ENCODE assay signal across 11 mouse cellular contexts in genomic region chr14:106075181-106076064, GRCm38 (mm10). TPM values are rescaled to one million over a fixed set of nuclear protein-coding genes. Genes with fewer than 3 reads are reported as not detected.
A peak's percentile ranks its signal among the peaks of the same experiment; 100 is the strongest.
DNase-seq lines count a peak whose midpoint lies in the region; ATAC-seq and TF ChIP-seq lines count a peak whose summit lies in the region.
"Had no signal": no experiment of that assay in that cellular context is flagged by ENCODE, and none has a peak within 500 bp of the region (broad histone marks: within the 10 kb centered on the region; RNA-seq: fewer than 3 reads in every experiment).

No protein-coding gene starts in this region.

- H3K27ac ChIP-seq in neural tube, embryonic 11.5 days (ENCODE audit: low read depth, low read length), result no peak overlapping the region
- H3K27ac ChIP-seq in intestine, embryonic 16.5 days (ENCODE audit: low read length), result peak overlapping the region; percentile 51; the same call in 1 of the 2 replicates
- H3K27ac ChIP-seq in stomach, embryonic 16.5 days (ENCODE audit: low read length), result peak overlapping the region; percentile 77
- H3K27ac ChIP-seq in layer of hippocampus, adult 2 months, result no peak overlapping the region
- H3K27ac ChIP-seq: heart, embryonic 13.5 days; macrophage had no signal

- peak; percentile 50; the same call in 1 of the 2 replicates for ATAC-seq in neural tube, embryonic 11.5 days (ENCODE audit: insufficient read depth, low FRiP score, low TSS enrichment)
- ATAC-seq in intestine, embryonic 16.5 days, result peak; percentile 55
- ATAC-seq in stomach, embryonic 16.5 days (ENCODE audit: insufficient read depth, low FRiP score), result peak; percentile 72; the same call in 1 of the 2 replicates

- no peak overlapping the region for H3K9ac ChIP-seq in neural tube, embryonic 11.5 days (ENCODE audit: low read length)
- H3K9ac ChIP-seq in intestine, embryonic 16.5 days (ENCODE audit: low read depth, low read length), result no peak overlapping the region
- no peak overlapping the region for H3K9ac ChIP-seq in stomach, embryonic 16.5 days (ENCODE audit: low read length)
- H3K9ac ChIP-seq: heart, embryonic 13.5 days had no signal

- no peaks in the 10 kb centered on the region for H3K36me3 ChIP-seq in neural tube, embryonic 11.5 days (ENCODE audit: control insufficient read depth, insufficient read depth, low read length)
- H3K36me3 ChIP-seq in intestine, embryonic 16.5 days (ENCODE audit: control insufficient read depth, insufficient read depth, low read length), result no peaks in the 10 kb centered on the region
- no peaks in the 10 kb centered on the region for H3K36me3 ChIP-seq in stomach, embryonic 16.5 days (ENCODE audit: control insufficient read depth, insufficient read depth, low read length)
- H3K36me3 ChIP-seq: heart, embryonic 13.5 days had no signal

- WGBS in neural tube, embryonic 11.5 days, result 53% methylated on average over 3 of the region's 3 CpGs
- 48% methylated on average over 3 of the region's 3 CpGs for WGBS in intestine, embryonic 16.5 days
- 44% methylated on average over 3 of the region's 3 CpGs for WGBS in stomach, embryonic 16.5 days

- peak; percentile 20 to 43 for DNase-seq in cerebellum, postnatal 25 days
- no peak for DNase-seq in cerebellum, adult 18-20 months
- peak; percentile 36 for DNase-seq in neural tube, embryonic 11.5 days (ENCODE audit: low spot score)
- DNase-seq in neural tube, embryonic 10.5 days (ENCODE audit: extremely low spot score, low spot score), result no peak
- DNase-seq in layer of hippocampus, adult 2 months (ENCODE audit: low spot score in 2 of 2), result no peak
- DNase-seq in left cerebral cortex, adult 11 months (ENCODE audit: low spot score), result no peak
- DNase-seq: B cell, adult 2 months had no signal

- no peaks in the 10 kb centered on the region for H3K27me3 ChIP-seq in neural tube, embryonic 11.5 days (ENCODE audit: control insufficient read depth, insufficient read depth, low read length)
- H3K27me3 ChIP-seq in intestine, embryonic 16.5 days (replicated peaks; ENCODE audit: control insufficient read depth, insufficient read depth, low read length), result no peaks in the 10 kb centered on the region
- H3K27me3 ChIP-seq in stomach, embryonic 16.5 days (ENCODE audit: control insufficient read depth, insufficient read depth, low read length), result no peaks in the 10 kb centered on the region
- H3K27me3 ChIP-seq: heart, embryonic 13.5 days had no signal

- no peak overlapping the region for H3K4me2 ChIP-seq in neural tube, embryonic 11.5 days (ENCODE audit: low read depth)
- no peak overlapping the region for H3K4me2 ChIP-seq in intestine, embryonic 16.5 days (ENCODE audit: low read depth, low read length)
- no peak overlapping the region for H3K4me2 ChIP-seq in stomach, embryonic 16.5 days (ENCODE audit: low read depth, low read length)
- H3K4me2 ChIP-seq: heart, embryonic 13.5 days had no signal

- TF ChIP-seq CTCF in layer of hippocampus, adult 2 months (conservative IDR thresholded peaks at IDR 0.05), result no peak

- no peaks in the 10 kb centered on the region for H3K4me1 ChIP-seq in neural tube, embryonic 11.5 days (ENCODE audit: control insufficient read depth, insufficient read depth, low read length)
- H3K4me1 ChIP-seq in intestine, embryonic 16.5 days (ENCODE audit: control insufficient read depth, insufficient read depth, low read length), result 0 out of 2 replicates have a peak, but pooled peaks cover 4% of the 10 kb centered on the region
- no peaks in the 10 kb centered on the region for H3K4me1 ChIP-seq in stomach, embryonic 16.5 days (ENCODE audit: control insufficient read depth, insufficient read depth, low read length)
- H3K4me1 ChIP-seq: heart, embryonic 13.5 days had no signal

- H3K9me3 ChIP-seq in neural tube, embryonic 11.5 days (ENCODE audit: control insufficient read depth, low read length), result no peaks in the 10 kb centered on the region
- no peaks in the 10 kb centered on the region for H3K9me3 ChIP-seq in intestine, embryonic 16.5 days (ENCODE audit: control insufficient read depth, low read length)
- H3K9me3 ChIP-seq in stomach, embryonic 16.5 days (replicated peaks; ENCODE audit: control insufficient read depth, low read length), result no peaks in the 10 kb centered on the region
- H3K9me3 ChIP-seq: heart, embryonic 13.5 days had no signal

- H3K4me3 ChIP-seq in neural tube, embryonic 11.5 days (ENCODE audit: low read depth, low read length), result no peak overlapping the region
- no peak overlapping the region for H3K4me3 ChIP-seq in intestine, embryonic 16.5 days (ENCODE audit: low read length)
- H3K4me3 ChIP-seq in stomach, embryonic 16.5 days (replicated peaks; ENCODE audit: low read length), result no peak overlapping the region
- no peak overlapping the region for H3K4me3 ChIP-seq in layer of hippocampus, adult 2 months
- H3K4me3 ChIP-seq: heart, embryonic 13.5 days had no signal

RNA-seq across cellular contexts. Expression of gene Trim52, which starts 30.6 kb away (rescaled TPM):
- not detected in 2 replicates for polyA plus RNA-seq in neural tube, embryonic 11.5 days (2014; fragmentation: Nextera tagmentation; extraction: Ambion mirVana)
- polyA plus RNA-seq in intestine, embryonic 16.5 days (2015; fragmentation: Nextera tagmentation; extraction: Ambion mirVana), result not detected in 2 replicates
- polyA plus RNA-seq in stomach, embryonic 16.5 days (2015; fragmentation: Nextera tagmentation; extraction: Ambion mirVana), result not detected in 2 replicates
- total RNA-seq in layer of hippocampus, adult 2 months (2021), result not detected
- polyA plus RNA-seq: heart, embryonic 13.5 days; macrophage had no signal

Comparison
In these comparisons a context has a peak if more than half of its experiments do, and no peak if none do; other contexts are left out.
1. DNase-seq: peak in cerebellum, postnatal 25 days (2 of 2) and neural tube, embryonic 11.5 days (single experiment); none in cerebellum, adult 18-20 months (0 of 2), neural tube, embryonic 10.5 days (single experiment), layer of hippocampus, adult 2 months (0 of 2) and left cerebral cortex, adult 11 months (single experiment).
2. H3K27ac ChIP-seq: peak in intestine, embryonic 16.5 days (single experiment) and stomach, embryonic 16.5 days (single experiment); none in neural tube, embryonic 11.5 days (single experiment) and layer of hippocampus, adult 2 months (single experiment).
3. Peak in every context shown above with its lines, with median percentiles within 50 percentile points of each other: ATAC-seq.